Mouse (Mus musculus): ENCODE measurements around the gene Dnajc5. TPM values are rescaled to one million over a fixed set of nuclear protein-coding genes. Genes with fewer than 3 reads are reported as not detected.

Dnajc5 gene
- polyA plus RNA-seq, 2 experiments, result 13.9 to 20.0 TPM

- WGBS (ENCODE audit: insufficient replicate concordance), result 42% methylated on average over 4 of the region's 4 CpGs
Measured at GRCm38 (mm10) chr2:181602367-181602766, 82.1 kb downstream of the Dnajc5 start.

More at GRCm38 (mm10) chr2:181602367-181602766, 82.1 kb downstream of the Dnajc5 start:
- Histone ChIP-seq H3K9ac (replicated peaks) (peak overlapping the region; percentile 89; the same call in 1 of the 2 replicates), H3K4me3 (ENCODE audit: insufficient read depth in 1 of 2, low read depth in 2 of 2, low read length in 2 of 2) (peak overlapping the region in 1 of 2 experiments; percentile 89; a peak in 2 of 4 replicates), H3K4me2 (ENCODE audit: low read depth) (peak overlapping the region; percentile 94), H3K27ac (no peak overlapping the region), H3K9me3 (ENCODE audit: control insufficient read depth, low read length) (no peaks in the 10 kb centered on the region), H3K36me3 (replicated peaks; ENCODE audit: control insufficient read depth, insufficient read depth, low read depth) (no peaks in the 10 kb centered on the region), H3K27me3 (ENCODE audit: control insufficient read depth, insufficient read depth, low read length) (peaks cover 14% of the 10 kb centered on the region), H3K4me1 (replicated peaks; ENCODE audit: control insufficient read depth in 2 of 2, insufficient read depth in 2 of 2, low read length in 1 of 2) (peaks cover 14 to 21% of the 10 kb centered on the region in 2 experiments; a peak in 3 of 4 replicates)
- no peak for TF ChIP-seq EP300 (IDR thresholded peaks at IDR 0.05; ENCODE audit: low read depth)
- no peak for TF ChIP-seq CTCF (IDR thresholded peaks at IDR 0.05; ENCODE audit: low read depth)
- ATAC-seq (ENCODE audit: insufficient read depth) (no peak), DNase-seq (ENCODE audit: low read depth in 3 of 3, low spot score in 3 of 3) (no peak)

Small RNAs within 50 kb of the gene (microRNA-seq; reads per million reads assigned to microRNA genes)
- not detected for gene Mir7006

Other genes with a start within 250 kb of the Dnajc5 start
- gene Gmeb2, start 232.4 kb upstream of the Dnajc5 start, polyA plus RNA-seq (2012; rRNA removed), result 11.0 and 12.2 TPM in 2 replicates
- gene Gmeb2, start 232.4 kb upstream of the Dnajc5 start, polyA plus RNA-seq (2014; fragmentation: Nextera tagmentation; extraction: Ambion mirVana), result 7.6 and 10.3 TPM in 2 replicates
- 0.06 and 1.0 TPM in 2 replicates for gene Stmn3, start 206.0 kb upstream of the Dnajc5 start, polyA plus RNA-seq (2012; rRNA removed)
- gene Stmn3, start 206.0 kb upstream of the Dnajc5 start, polyA plus RNA-seq (2014; fragmentation: Nextera tagmentation; extraction: Ambion mirVana), result 0.09 TPM in 1 of 2 replicates, not detected in the other
- gene Rtel1, start 200.7 kb upstream of the Dnajc5 start, polyA plus RNA-seq (2012; rRNA removed), result 39.1 and 40.3 TPM in 2 replicates
- 26.2 and 29.3 TPM in 2 replicates for gene Rtel1, start 200.7 kb upstream of the Dnajc5 start, polyA plus RNA-seq (2014; fragmentation: Nextera tagmentation; extraction: Ambion mirVana)
- gene Zgpat, start 155.6 kb upstream of the Dnajc5 start, polyA plus RNA-seq (2012; rRNA removed), result 7.7 and 8.8 TPM in 2 replicates
- 8.4 and 10.5 TPM in 2 replicates for gene Zgpat, start 155.6 kb upstream of the Dnajc5 start, polyA plus RNA-seq (2014; fragmentation: Nextera tagmentation; extraction: Ambion mirVana)
- 13.3 and 21.1 TPM in 2 replicates for gene Arfrp1, start 155.1 kb upstream of the Dnajc5 start, polyA plus RNA-seq (2012; rRNA removed)
- 14.8 and 16.9 TPM in 2 replicates for gene Arfrp1, start 155.1 kb upstream of the Dnajc5 start, polyA plus RNA-seq (2014; fragmentation: Nextera tagmentation; extraction: Ambion mirVana)
- 10.9 and 12.3 TPM in 2 replicates for gene Lime1, start 140.4 kb upstream of the Dnajc5 start, polyA plus RNA-seq (2012; rRNA removed)
- gene Lime1, start 140.4 kb upstream of the Dnajc5 start, polyA plus RNA-seq (2014; fragmentation: Nextera tagmentation; extraction: Ambion mirVana), result 4.0 and 4.7 TPM in 2 replicates
- gene Zbtb46, start 61.1 kb upstream of the Dnajc5 start, polyA plus RNA-seq (2012; rRNA removed), result 4.4 and 5.3 TPM in 2 replicates
- gene Zbtb46, start 61.1 kb upstream of the Dnajc5 start, polyA plus RNA-seq (2014; fragmentation: Nextera tagmentation; extraction: Ambion mirVana), result 6.5 and 6.8 TPM in 2 replicates
- 0.01 TPM in 1 of 2 replicates, not detected in the other for gene Abhd16b, start 27.3 kb upstream of the Dnajc5 start, polyA plus RNA-seq (2012; rRNA removed)
- gene Abhd16b, start 27.3 kb upstream of the Dnajc5 start, polyA plus RNA-seq (2014; fragmentation: Nextera tagmentation; extraction: Ambion mirVana), result not detected in 2 replicates
- gene Tpd52l2, start 23.3 kb upstream of the Dnajc5 start, polyA plus RNA-seq (2012; rRNA removed), result 19.6 and 36.1 TPM in 2 replicates
- 78.3 and 80.5 TPM in 2 replicates for gene Tpd52l2, start 23.3 kb upstream of the Dnajc5 start, polyA plus RNA-seq (2014; fragmentation: Nextera tagmentation; extraction: Ambion mirVana)
- gene Uckl1, start 64.4 kb downstream of the Dnajc5 start, polyA plus RNA-seq (2012; rRNA removed), result 30.8 and 33.3 TPM in 2 replicates
- 18.7 and 21.6 TPM in 2 replicates for gene Uckl1, start 64.4 kb downstream of the Dnajc5 start, polyA plus RNA-seq (2014; fragmentation: Nextera tagmentation; extraction: Ambion mirVana)
- 9.5 and 15.7 TPM in 2 replicates for gene Prpf6, start 71.4 kb downstream of the Dnajc5 start, polyA plus RNA-seq (2012; rRNA removed)
- 22.3 and 25.9 TPM in 2 replicates for gene Prpf6, start 71.4 kb downstream of the Dnajc5 start, polyA plus RNA-seq (2014; fragmentation: Nextera tagmentation; extraction: Ambion mirVana)
- gene Zfp512b, start 72.3 kb downstream of the Dnajc5 start, polyA plus RNA-seq (2012; rRNA removed), result 8.8 and 9.5 TPM in 2 replicates
- gene Zfp512b, start 72.3 kb downstream of the Dnajc5 start, polyA plus RNA-seq (2014; fragmentation: Nextera tagmentation; extraction: Ambion mirVana), result 4.4 and 6.5 TPM in 2 replicates
- gene Samd10, start 78.7 kb downstream of the Dnajc5 start, polyA plus RNA-seq (2012; rRNA removed), result 1.6 TPM in 2 replicates
- gene Samd10, start 78.7 kb downstream of the Dnajc5 start, polyA plus RNA-seq (2014; fragmentation: Nextera tagmentation; extraction: Ambion mirVana), result 1.5 TPM in 2 replicates
- gene Gm29797, start 136.5 kb downstream of the Dnajc5 start, polyA plus RNA-seq (2012; rRNA removed), result 0.08 and 0.09 TPM in 2 replicates
- gene Gm29797, start 136.5 kb downstream of the Dnajc5 start, polyA plus RNA-seq (2014; fragmentation: Nextera tagmentation; extraction: Ambion mirVana), result 0.14 TPM in 1 of 2 replicates, not detected in the other
- 5.5 TPM in 2 replicates for gene Sox18, start 151.2 kb downstream of the Dnajc5 start, polyA plus RNA-seq (2012; rRNA removed)
- 4.1 and 5.0 TPM in 2 replicates for gene Sox18, start 151.2 kb downstream of the Dnajc5 start, polyA plus RNA-seq (2014; fragmentation: Nextera tagmentation; extraction: Ambion mirVana)
- gene Tcea2, start 159.8 kb downstream of the Dnajc5 start, polyA plus RNA-seq (2012; rRNA removed), result 3.0 and 3.4 TPM in 2 replicates
- 1.3 and 1.8 TPM in 2 replicates for gene Tcea2, start 159.8 kb downstream of the Dnajc5 start, polyA plus RNA-seq (2014; fragmentation: Nextera tagmentation; extraction: Ambion mirVana)
- gene Rgs19, start 173.5 kb downstream of the Dnajc5 start, polyA plus RNA-seq (2012; rRNA removed), result 19.0 and 20.6 TPM in 2 replicates
- 15.8 and 21.0 TPM in 2 replicates for gene Rgs19, start 173.5 kb downstream of the Dnajc5 start, polyA plus RNA-seq (2014; fragmentation: Nextera tagmentation; extraction: Ambion mirVana)
- gene Lkaaear1, start 178.0 kb downstream of the Dnajc5 start, polyA plus RNA-seq (2012; rRNA removed), result not detected in 2 replicates
- not detected in 2 replicates for gene Lkaaear1, start 178.0 kb downstream of the Dnajc5 start, polyA plus RNA-seq (2014; fragmentation: Nextera tagmentation; extraction: Ambion mirVana)
- 0.11 and 0.21 TPM in 2 replicates for gene Oprl1, start 194.5 kb downstream of the Dnajc5 start, polyA plus RNA-seq (2012; rRNA removed)
- 0.06 TPM in 1 of 2 replicates, not detected in the other for gene Oprl1, start 194.5 kb downstream of the Dnajc5 start, polyA plus RNA-seq (2014; fragmentation: Nextera tagmentation; extraction: Ambion mirVana)
- gene Myt1, start 242.8 kb downstream of the Dnajc5 start, polyA plus RNA-seq (2012; rRNA removed), result 0.02 and 0.09 TPM in 2 replicates
- not detected in 2 replicates for gene Myt1, start 242.8 kb downstream of the Dnajc5 start, polyA plus RNA-seq (2014; fragmentation: Nextera tagmentation; extraction: Ambion mirVana)

Measured in liver, embryonic 14.5 days (tissue).